Mouse (Mus musculus) embryonic fibroblast, embryonic 13.5 days (primary cell): Measurements from ENCODE around the gene Gm4491. TPM values are rescaled to one million over a fixed set of nuclear protein-coding genes. Genes with fewer than 3 reads are reported as not detected.
A peak's percentile ranks its signal among the peaks of the same experiment; 100 is the strongest.

ENCODE experiments used
- H3K27ac ChIP-seq: 2 replicates; pipeline ENCODE4 v1.5.1; 2012; ENCODE audit warnings: low read length, control low read depth, inconsistent platforms; ENCODE audit not compliant: insufficient read depth
- H3K4me1 ChIP-seq: 2 replicates; pipeline ENCODE4 v1.6.1; 2011; ENCODE audit warnings: low read length; ENCODE audit not compliant: control insufficient read depth, insufficient read depth
- H3K4me3 ChIP-seq: 2 replicates; pipeline ENCODE4 v1.5.1; 2011; ENCODE audit warnings: mild to moderate bottlenecking, control low read depth, low read length; ENCODE audit not compliant: insufficient read depth
- CTCF ChIP-seq: IDR thresholded peaks from 2 replicates; pipeline ENCODE4 v1.5.1; 2011; ENCODE audit warnings: mild to moderate bottlenecking, control low read depth, low read length, moderate library complexity, borderline replicate concordance; ENCODE audit not compliant: insufficient read depth
- POLR2A ChIP-seq: IDR thresholded peaks from 2 replicates; pipeline ENCODE4 v1.6.1; 2011; ENCODE audit warnings: low read depth, mild to moderate bottlenecking, control low read depth, low read length, moderate library complexity
- polyA plus RNA-seq: library from polyadenylated mRNA; stranded (reverse); fragments of >200 nt; gene quantifications from 2 replicates; pipeline ENCODE4 v1.2.4, GENCODE M21; 2011; ENCODE audit warnings: low read depth; ENCODE audit not compliant: missing spikeins, insufficient read length

The Gm4491 gene
- polyA plus RNA-seq: not detected in 2 replicates

- no peak within 1 kb of the TSS for H3K27ac ChIP-seq
- no peak within 1 kb of the TSS for H3K4me3 ChIP-seq
- H3K4me1 ChIP-seq: no peaks in the 10 kb centered on the region
- TF ChIP-seq CTCF (no peak), POLR2A (no peak)
Observed at GRCm38 (mm10) chr14:57115823-57116544, at the start of gene Gm4491. Gene Gm4491, minus strand, starts transcription at chr14:57115883.

DNA sequence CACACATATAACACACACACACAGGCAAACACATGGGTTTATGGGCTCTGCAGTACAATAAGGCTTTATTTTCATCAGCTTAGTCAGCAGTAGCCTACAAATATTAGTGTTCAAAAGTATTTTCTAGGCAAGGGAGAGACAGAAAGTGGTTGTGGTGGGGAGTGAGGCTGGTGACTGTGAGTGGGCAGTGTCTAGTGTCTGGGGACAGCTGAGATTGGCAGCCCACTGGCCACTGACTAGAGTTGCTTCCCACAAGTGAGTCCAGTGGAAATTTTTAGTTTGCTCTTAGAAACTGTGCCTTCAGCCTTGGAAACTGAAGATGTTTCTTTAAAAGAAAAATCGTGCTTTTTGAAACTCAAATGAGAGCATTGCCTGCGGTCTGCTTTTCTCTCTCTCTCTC is 46.1 kb upstream of the Gm4491 start:
- no peak for TF ChIP-seq POLR2A
- no peak for TF ChIP-seq CTCF
- Histone ChIP-seq H3K27ac (peak overlapping the region; percentile 14), H3K4me1 (peaks cover 6% of the 10 kb centered on the region), H3K4me3 (no peak overlapping the region)

- Histone ChIP-seq H3K4me3 (no peak overlapping the region), H3K27ac (no peak overlapping the region), H3K4me1 (peaks cover 6% of the 10 kb centered on the region)
- TF ChIP-seq CTCF (no peak), POLR2A (no peak)
Observed at GRCm38 (mm10) chr14:57161201-57161600, 45.5 kb upstream of the Gm4491 start.

- TF ChIP-seq POLR2A (no peak), CTCF (no peak)
- Histone ChIP-seq H3K4me3 (no peak overlapping the region), H3K4me1 (no peaks in the 10 kb centered on the region), H3K27ac (no peak overlapping the region)
Observed at GRCm38 (mm10) chr14:57154916-57155315, 39.2 kb upstream of the Gm4491 start.

- H3K4me3 ChIP-seq: no peak overlapping the region
- TF ChIP-seq CTCF (no peak), POLR2A (no peak)
- H3K4me1 ChIP-seq: no peaks in the 10 kb centered on the region
- no peak overlapping the region for H3K27ac ChIP-seq
Observed at GRCm38 (mm10) chr14:57145741-57146140, 30.1 kb upstream of the Gm4491 start.

DNA sequence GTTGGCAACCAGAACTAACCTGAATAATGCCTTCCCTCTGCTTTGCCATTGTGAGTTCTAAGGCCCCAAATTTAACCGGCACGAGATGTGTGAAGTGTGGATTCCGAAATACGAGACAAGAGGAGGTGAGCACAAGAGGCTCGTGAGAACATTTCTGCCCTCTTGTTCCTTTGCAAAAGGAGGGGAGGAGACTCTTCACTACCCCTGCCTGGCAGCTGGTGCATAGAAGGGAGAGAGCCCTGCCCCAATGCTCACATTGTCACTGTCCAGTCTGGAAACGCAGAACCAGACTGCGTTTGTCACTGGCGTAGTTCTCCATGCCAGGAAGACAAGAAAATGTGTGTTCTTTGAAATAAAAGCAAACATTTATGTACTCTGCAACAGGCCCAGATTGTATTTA is 19.6 kb upstream of the Gm4491 start:
- TF ChIP-seq CTCF (no peak), POLR2A (no peak)
- no peak overlapping the region for H3K27ac ChIP-seq

DNA sequence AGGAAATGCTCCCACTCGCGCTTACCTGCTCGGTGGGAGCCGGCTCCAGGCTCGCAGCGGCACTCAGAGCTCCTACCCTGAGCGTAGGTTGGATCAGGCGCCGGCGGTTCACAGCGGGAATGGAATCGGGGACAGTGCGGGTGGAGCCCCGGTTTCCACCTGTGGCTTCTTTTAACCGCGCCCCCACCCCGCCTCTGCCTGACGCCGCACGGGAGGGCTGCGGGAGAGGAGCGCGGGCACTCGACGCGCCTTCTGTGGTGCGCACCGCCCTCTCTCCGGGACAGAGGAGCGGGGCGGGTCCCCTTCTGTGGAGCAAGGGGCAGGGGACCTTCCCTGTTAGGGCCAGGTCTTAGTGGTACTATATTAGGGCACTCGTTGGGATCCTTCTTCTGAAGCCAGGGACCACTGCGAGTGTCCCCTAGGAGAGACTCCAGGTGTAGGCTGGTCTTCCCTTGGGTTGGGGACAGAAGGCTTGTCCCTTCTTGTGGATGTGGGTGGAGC is 17.5 kb upstream of the Gm4491 start, which contains the start of gene Gjb6:
Gjb6 (minus strand) TSS at position 451 of the 501 bp plus-strand sequence.
- TF ChIP-seq POLR2A: no peak
- no peak for TF ChIP-seq CTCF
- Histone ChIP-seq H3K4me3 (no peak within 1 kb of the TSS), H3K4me1 (no peaks in the 10 kb centered on the region), H3K27ac (no peak within 1 kb of the TSS)

More for the DNA sequence above, 19.6 kb upstream of the Gm4491 start:
- H3K4me3 ChIP-seq: no peak overlapping the region
- H3K4me1 ChIP-seq: no peaks in the 10 kb centered on the region

- H3K4me1 ChIP-seq: no peaks in the 10 kb centered on the region
- H3K27ac ChIP-seq: no peak overlapping the region
- H3K4me3 ChIP-seq: no peak overlapping the region
- TF ChIP-seq POLR2A (no peak), CTCF (no peak)
Observed at GRCm38 (mm10) chr14:57127383-57127782, 11.7 kb upstream of the Gm4491 start.

DNA sequence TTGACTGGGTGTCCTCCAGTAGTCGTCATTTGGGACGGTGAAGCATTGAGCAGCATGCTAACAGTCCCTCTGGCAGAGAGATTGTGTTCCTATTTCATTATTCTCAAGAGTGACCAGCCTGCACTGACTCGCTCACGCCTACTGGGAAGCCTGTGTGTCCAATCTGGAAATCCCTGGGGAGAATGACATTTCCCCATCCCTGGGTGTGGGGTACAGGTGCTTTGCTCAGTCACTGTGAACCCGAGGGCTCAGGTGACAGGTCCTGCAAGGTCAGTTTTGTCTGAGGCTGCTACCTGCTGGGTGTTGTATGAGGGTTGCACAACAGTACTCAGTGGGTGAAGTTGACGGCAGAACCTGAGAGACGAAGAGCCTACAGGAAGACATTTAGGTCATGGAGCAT is 6.6 kb upstream of the Gm4491 start:
- TF ChIP-seq CTCF: no peak
- TF ChIP-seq POLR2A: no peak
- H3K27ac ChIP-seq: no peak overlapping the region
- no peaks in the 10 kb centered on the region for H3K4me1 ChIP-seq
- H3K4me3 ChIP-seq: no peak overlapping the region

DNA sequence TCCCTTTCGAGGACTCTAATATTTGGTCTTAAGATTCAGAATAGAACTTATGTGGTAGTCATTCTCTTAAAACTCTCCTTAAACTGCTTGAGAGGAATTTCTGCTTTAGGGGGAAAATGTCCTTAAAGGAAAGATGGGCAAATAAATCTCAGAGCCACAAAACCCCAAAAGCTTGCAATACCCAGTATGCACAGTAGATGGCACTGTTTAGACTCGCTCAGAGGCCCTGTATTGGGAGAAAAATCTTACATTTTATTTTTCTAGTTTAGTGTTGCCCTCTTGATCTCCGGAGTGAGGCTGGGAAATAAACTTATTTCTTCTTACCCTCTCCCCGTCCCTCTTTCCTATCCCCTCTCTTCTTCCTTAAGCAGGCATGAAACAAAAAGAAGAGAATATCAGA is 6.5 kb downstream of the Gm4491 start:
- no peak overlapping the region for H3K27ac ChIP-seq
- no peak overlapping the region for H3K4me3 ChIP-seq
- no peaks in the 10 kb centered on the region for H3K4me1 ChIP-seq
- TF ChIP-seq POLR2A: no peak

GRCm38 (mm10) chr14:57107916-57108315 is 7.8 kb downstream of the Gm4491 start:
- Histone ChIP-seq H3K4me3 (no peak overlapping the region), H3K27ac (no peak overlapping the region), H3K4me1 (no peaks in the 10 kb centered on the region)
- TF ChIP-seq CTCF: no peak
- TF ChIP-seq POLR2A: no peak
